Mouse (Mus musculus): ENCODE results near the gene Tollip. TPM values are rescaled to one million over a fixed set of nuclear protein-coding genes. Genes with fewer than 3 reads are reported as not detected.

The Tollip gene
- 10 to 100 TPM; 57.0 to 57.8 TPM for total RNA-seq (2021)
- long read RNA-seq, experiment 1, transcript Tollip-203 (7 exons, 1,892 nt): minor isoform, 8 of 95 reads
- long read RNA-seq, experiment 1, transcript Tollip-201 (6 exons, 3,788 nt): major isoform, 75 of 95 reads
- long read RNA-seq, experiment 1, partial matches to known transcripts: 4 of 95 reads
- long read RNA-seq, experiment 1, other reads (novel, unspliced or antisense): 8 of 95 reads
- long read RNA-seq, experiment 2, transcript Tollip-203 (7 exons, 1,892 nt): minor isoform, 10 of 148 reads
- long read RNA-seq, experiment 2, transcript Tollip-201 (6 exons, 3,788 nt): major isoform, 88 of 148 reads
- long read RNA-seq, experiment 2, partial matches to known transcripts: 48 of 148 reads
- long read RNA-seq, experiment 2, other reads (novel, unspliced or antisense): 2 of 148 reads

DNA sequence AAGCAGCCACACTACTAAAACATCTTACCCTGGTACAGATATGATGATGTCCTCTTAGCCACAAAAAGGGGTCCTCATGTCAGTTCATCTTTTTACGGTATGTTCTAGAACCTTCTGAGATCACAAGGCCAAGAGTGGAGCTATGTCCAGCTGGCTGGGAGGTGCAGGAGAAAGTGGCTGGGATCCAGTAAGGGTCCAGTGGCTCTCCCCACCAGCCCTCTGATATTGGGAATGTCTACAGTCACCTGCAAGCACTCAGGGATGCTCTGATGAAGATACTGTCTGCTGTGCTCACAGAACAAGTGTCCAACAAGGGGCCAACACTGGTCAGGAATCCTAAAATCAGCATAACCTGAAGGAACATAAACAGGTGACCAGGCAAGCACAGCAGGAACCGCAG, at the start of gene Tollip:
TSS of gene Tollip (minus strand) at position 101 of the 400 bp plus-strand sequence.
- no peak for DNase-seq (ENCODE audit: low spot score in 2 of 2)

DNA sequence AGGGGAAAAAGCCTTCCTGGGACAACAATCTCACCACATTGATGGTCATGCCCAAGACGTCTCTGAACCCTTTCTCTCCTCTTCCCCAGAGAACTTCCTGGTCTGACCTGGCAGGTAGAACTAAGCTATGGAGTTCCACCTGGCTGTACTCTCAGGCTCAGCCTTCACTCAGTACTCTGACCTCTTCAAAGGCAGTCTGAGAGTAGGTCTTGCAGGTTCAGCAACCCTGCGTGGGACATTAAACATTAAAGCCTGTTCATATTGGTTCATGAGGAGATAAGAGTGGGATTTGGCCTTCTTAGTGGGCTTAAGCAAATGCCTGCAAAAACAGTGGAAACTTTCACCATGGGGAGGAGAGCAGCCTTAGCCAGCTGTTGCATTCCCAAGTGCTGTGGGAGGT, 48.0 kb upstream of the Tollip start:
- no peak for DNase-seq (ENCODE audit: low spot score in 2 of 2)

DNA sequence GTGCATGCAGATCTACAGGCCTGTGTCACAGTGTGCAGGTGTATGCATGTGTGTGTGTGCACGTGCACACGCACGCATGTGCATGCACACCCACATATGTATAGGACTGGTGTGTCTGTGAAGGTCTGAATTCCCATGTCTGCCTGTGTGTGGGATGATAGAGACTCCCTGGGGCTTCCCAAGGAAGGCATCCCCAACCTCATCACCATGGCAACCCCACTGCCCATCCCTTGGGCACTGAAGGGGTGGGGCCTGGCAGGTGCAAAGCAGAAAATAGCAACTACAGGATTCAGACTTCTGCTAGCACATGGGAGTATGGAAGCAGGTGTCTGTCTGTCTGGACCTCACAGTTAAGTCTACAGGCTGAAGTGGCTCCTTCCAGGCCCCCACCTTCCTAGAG, 44.2 kb upstream of the Tollip start:
- no peak for DNase-seq (ENCODE audit: low spot score in 2 of 2)

DNA sequence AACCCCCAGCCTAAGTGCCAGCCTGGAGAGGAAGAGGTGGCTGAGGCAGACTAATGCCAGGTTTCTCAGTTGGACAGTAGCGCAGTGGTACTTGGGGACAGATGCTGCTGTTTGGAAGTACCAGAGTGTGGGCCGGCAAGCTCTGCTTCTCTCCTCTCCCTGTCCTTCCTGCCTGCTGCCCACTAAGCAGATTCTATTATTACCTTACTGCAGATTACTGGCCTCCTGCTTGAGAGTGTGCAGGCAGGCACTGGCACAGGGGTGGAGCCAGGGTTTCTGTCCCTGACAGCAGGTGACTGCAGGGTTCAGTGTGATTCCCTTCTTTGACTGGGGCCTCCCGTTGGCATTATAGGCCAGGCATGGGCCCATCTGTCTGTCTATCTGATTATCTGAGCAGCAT, 43.2 kb upstream of the Tollip start:
- no peak for DNase-seq (ENCODE audit: low spot score in 2 of 2)

DNA sequence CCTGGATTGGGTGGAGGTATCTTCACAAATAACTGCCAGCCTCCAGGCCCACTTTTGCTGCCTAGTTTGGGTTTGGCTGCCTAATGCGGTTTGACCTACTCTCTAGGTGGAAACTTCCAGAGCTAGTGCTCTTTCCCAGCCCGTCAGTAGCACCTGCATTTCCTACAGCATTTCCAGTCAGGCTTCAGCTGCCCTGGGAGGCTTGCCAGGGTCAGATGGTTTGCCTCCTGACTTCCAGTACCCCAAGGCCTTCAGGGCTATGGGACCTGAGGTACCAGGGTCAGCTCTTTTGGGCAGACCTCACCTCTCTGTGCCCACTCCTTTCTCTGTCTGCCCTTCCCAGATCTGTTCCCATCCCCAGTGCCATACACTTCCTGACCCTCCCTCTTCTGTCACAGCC, 42.6 kb upstream of the Tollip start:
- DNase-seq (ENCODE audit: low spot score in 2 of 2): no peak

DNA sequence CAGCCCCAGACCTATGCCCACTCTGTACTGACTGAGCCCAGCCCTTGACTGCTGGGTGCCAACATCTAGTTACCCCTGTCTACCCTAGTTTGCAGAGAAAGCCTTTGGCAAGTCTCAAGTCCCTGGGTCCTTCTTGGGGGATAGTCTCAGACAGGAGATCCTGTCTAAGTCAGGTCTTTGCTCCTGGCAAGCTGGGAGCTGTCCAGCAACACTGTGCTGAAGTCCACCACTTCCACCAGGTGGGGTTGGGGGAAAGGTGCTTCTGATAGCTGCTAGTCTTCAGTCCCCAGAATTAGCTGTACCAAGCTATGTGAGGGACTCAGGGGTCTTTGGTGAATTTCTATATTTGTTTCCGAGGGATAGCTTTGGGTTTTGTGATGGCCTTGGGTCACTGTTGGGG, 40.8 kb upstream of the Tollip start:
- no peak for DNase-seq (ENCODE audit: low spot score in 2 of 2)

DNA sequence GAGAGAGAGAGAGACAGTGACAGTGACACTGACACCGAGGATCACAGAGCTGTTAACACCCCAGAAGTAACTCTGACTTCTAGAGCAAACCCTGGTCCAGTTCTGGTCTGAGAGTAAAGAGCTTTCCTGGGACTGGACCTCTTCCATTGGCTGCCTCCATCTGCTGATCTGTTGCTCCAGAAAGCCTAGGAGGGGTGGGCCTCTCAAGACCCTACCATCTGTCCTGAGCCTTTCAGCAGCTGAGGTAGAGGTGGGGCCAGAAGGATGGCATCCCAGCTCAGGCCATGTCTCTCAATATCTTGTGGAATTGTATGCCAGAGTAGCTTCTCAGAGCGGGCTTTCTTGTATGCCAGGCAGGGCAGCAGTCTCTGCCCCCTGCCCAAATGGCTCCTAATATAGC, 39.9 kb upstream of the Tollip start:
- no peak for DNase-seq (ENCODE audit: low spot score in 2 of 2)

DNA sequence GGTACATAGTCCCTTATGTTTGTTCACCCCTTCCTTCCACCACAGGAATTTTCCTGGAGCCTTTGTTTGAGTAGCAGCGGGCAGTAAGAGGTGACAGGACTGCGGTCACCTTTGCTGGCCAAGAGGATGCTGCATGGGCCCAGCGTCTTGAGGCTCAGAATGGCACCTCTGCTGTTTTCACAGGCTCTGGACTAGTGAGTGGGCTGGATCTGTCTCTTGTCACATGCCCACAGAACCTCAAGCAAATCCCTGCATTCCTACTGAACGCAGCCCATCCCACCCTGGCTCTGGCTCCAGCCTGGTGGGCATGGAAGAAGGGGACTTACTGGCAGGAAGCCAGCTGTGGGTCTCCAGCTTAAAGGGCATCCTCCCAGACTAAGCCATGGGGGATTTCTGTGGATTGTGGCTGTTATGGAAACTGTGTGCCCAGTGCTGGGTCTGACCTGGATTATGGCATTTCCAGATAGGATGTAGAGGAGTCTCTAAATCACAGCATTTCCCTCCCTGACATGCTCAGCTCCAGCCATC, 39.3 kb upstream of the Tollip start:
- no peak for DNase-seq (ENCODE audit: low spot score in 2 of 2)

DNA sequence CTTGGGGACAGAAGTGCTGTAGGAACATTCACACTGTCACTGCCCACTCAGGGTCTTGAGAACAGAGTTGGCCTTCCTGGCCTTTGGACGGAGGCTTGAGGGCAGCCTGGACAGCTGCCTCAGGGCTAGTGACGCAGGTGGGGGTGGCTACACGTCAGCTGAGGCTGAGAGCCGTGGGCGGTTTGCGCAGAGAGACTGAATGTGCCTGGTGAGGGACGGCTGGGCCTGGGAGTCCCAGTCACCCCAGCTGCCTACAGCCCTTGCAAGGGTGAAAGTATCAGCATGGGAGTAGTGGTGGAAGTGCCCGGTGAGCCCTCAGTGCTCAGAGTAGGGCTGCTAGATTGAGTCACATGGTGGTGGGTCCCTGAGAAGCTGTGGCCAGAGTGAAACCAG, 37.9 kb upstream of the Tollip start:
- DNase-seq (ENCODE audit: low spot score in 2 of 2): no peak

DNA sequence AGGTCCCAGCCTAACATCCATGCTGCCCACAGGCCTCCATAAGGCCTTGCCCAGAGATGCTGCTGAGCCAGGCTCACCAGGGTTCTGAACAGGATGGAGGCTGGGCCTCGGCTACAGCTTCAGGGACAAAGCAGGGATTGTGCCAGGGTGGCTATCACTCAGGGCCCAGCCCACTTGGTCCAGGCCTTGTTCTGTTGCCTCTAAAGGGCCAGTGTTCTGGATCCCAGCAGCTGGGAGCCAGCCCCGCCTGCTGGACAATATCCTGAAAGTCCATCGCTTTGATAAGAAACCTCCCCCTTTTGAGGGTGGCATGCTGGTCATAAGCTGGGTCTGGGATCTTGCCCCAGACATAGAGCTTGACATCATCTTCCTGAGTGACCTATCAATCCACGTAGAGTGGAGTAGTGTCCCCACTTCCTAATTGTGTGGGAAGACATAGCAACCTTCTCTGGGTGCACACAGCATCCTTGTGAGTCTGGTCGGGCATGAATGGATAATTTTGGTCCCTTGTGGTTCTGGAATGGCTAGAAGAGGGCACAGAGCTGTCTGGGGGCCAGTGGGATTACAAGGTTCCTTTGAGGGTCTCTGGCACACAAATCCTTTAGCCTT, 37.4 kb upstream of the Tollip start:
- no peak for DNase-seq (ENCODE audit: low spot score in 2 of 2)

DNA sequence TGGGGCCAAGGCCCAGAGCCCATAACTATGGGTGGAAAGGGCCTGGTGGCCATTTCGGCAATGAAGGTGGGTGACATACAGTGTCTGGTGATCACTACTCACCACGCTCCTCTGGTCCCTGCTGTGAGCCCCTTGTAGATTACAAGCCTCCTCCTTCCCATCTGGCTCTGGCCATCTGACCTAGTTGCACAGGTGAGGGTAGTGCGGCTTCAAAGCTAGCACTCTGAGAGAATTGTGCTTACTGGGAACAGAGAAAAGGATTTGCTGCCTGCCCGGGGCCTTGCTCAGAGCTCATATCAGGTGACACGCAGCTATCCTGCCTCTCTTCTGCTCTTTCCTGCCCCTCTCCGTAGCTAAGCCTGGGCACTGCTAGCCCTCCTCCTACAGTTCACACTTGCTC, 35.3 kb upstream of the Tollip start:
- no peak for DNase-seq (ENCODE audit: low spot score in 2 of 2)

DNA sequence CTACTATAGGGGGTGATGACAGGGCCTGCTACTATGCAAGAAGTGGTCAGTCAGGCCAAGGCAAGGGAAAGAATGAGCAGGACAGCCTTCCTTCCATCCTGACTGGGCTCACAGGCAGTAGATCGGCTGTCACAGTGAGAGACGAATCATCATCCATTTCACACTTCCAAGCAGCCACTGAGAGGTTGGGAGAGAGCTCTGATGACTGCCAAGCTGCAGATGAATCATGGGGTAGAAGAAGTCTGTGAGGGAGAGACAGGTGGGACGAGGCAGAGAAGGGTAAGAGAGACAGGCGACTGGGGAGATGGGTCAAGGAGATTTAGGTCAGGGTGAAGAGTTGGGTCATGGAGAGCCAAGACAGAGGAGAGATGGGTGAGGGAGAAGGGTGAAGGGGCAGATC, 34.6 kb upstream of the Tollip start:
- DNase-seq (ENCODE audit: low spot score in 2 of 2): no peak

DNA sequence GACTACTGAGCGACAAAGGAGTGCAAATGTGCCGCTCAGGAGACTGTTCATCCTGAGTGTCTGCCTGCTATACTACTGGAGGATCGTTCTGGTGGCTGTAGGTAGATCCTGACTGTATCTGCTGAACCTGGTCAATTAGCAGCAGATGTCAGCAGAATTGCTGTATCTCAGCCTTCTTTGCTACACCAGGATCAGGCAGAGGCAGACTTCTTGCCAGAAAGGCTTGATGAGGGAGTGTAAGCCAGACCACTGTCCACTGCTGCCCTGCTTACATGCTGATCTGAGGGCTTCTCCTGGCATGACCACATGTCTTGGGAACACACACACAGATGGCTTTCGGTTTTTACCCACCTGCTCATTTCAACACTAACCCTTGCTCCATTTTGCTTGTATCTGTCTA, 33.5 kb upstream of the Tollip start:
- DNase-seq (ENCODE audit: low spot score in 2 of 2): no peak

DNA sequence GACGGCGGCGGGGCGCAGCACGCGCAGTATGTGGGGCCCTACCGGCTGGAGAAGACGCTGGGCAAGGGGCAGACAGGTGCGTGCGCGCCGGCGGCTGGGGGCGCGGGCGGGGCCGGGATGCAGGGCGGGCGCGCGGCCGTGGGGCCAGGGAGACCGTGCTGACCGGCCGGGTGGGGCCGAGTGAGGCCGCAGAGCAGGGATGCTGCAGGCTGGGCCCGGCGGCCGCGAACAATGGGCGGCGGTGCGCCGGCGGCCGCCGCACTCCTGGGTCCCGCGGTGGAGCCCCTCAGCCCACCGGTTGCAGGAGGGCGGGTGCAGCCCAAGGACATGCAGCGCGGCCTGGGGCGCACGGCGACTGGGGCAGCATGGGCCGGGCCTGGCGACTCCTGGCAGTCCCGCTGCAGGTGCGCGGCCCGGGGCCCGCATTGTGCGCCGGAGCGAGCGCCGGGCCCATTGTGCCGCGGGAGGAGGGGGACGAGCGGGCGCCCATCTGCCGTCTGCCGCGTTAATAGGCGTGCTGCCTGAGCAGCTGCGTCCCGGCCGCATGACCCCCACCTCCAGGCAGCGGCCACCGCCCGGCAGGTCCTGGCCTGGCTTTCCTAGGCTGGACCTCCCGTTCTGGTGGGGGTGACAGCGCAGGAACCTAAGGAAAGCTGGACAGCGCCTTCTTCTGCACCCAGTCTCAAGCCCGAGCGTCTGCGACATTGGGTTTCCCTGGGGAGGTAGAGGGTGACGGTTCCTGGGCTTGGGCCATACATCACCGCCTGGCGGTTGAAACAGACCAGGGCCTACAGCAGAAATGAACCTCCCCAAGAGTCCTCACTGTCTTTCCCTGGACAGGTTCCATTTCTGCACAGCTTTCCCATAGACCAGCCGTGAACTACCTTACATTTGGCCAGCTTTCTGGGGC, 32.1 kb upstream of the Tollip start:
- peak in 1 of 2 experiments; percentile 35 for DNase-seq (ENCODE audit: low spot score in 2 of 2)

DNA sequence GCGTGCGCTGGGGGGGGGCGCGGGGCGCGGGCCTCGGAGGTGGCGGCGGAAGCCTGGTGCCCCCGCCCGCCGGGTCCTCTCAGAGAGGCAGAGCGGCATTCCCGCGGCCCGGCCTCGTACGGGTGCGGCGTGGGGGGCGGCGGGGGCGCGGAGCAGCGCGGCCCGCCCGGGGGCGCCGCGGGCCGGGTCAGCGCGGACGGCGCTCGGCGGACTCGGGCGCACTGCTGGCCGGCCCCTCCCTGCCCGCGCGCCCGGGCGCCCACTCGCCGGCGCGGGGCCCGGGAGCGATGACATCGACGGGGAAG, 31.4 kb upstream of the Tollip start:
- DNase-seq (ENCODE audit: low spot score in 2 of 2): no peak

DNA sequence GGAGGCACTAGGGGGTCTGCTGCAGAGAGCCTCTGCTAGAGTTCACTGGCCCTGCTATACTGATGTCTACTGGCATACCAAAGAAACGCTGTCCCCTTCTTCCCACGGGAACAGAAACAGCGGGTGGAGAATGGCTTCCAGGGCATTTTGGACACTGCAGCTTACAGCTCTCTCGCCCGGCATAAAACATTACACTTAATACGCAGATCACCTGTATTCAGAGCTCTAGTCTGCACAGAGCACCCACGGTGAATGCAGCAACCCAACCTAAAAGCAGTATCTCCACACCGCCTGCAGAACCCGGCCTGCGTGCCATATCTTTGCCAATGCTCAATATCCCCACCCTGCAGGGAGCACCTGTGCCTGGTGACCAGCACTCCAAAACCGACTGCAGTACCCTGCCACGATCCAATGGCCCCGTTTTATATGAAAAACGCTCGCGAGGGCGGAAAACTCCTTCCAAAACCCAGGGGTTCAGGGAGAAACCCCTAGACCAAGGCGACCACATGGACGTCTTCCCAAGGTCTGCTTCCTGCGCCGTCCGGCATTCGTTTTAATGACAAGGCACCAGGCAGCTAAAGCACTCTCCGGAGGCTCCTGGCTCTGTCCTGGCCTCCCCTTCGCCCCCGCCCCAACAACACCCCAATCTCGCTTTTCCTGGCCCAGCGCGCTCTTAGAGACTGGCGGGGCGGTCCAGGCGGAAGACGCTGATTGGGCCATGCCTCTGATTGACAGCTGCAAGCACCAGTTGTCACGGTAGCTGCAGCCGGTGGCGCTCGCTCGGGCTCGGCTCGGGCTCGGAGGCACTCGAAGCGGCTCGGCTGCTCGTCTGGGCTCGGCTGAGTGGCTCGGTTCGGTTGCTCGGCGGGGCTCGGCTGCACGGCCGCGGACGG, 30.8 kb upstream of the Tollip start, which contains the start of gene Brsk2:
TSS of gene Brsk2 (plus strand) at position 846 of the 893 bp plus-strand sequence.
- peak; percentile 91 to 93 for DNase-seq (ENCODE audit: low spot score in 2 of 2)

DNA sequence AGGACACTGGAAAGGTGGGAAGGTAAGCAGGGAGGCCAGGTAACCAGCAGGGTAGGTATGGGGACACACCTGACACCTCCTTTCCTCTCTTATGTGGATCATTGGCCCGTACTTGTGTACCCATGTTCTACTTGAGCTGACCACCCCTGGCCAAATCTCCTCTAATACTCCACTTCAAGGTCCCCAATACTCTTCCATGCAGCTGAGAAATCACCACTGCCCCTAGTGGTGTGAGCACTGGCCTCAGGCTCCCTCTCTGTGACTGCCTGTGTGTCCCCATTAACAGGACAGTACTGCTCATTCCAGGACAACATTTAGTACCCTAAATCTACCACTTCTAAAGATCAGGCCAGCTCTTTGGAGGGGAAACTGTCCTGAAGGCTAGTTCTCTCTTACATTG, 29.7 kb upstream of the Tollip start:
- no peak for DNase-seq (ENCODE audit: low spot score in 2 of 2)

DNA sequence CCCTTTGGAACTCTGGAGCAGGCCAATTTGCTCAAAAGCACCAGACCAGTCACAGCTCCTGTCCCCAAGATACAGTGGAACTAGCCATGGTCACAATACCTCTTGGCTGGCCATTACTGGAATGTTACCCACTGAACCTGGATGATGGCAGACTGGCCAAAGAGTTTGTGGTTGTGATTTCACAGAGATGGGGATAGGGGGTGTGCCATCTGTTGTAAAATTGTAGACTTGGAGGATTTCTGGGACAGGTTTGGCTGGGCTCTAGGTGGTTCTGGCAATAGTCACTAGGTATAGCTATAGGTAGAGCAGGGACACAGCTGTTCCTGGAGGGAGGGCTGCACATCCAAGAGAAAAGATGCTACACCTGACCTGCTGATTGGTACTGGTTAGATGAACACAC, 29.2 kb upstream of the Tollip start:
- DNase-seq (ENCODE audit: low spot score in 2 of 2): no peak

DNA sequence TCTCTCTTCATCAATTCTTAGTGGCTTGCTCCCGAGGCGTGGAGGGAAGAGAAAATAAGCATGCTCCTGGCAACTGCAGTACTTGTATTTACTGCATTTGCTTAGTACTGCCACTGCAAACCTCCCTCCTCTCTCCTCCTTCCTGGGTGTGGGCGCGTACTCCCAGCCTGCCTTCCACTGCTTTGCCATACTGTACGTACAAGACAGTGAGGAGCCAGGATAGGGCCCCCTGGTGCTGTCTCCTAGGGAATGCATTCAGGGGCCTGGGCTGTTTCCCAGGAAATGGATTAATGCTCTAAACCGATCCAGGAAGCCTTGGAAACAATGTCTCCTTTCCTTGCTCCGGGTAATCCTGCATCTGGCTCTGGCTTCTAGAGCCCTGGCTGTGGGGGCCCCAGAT, 27.6 kb upstream of the Tollip start:
- no peak for DNase-seq (ENCODE audit: low spot score in 2 of 2)

DNA sequence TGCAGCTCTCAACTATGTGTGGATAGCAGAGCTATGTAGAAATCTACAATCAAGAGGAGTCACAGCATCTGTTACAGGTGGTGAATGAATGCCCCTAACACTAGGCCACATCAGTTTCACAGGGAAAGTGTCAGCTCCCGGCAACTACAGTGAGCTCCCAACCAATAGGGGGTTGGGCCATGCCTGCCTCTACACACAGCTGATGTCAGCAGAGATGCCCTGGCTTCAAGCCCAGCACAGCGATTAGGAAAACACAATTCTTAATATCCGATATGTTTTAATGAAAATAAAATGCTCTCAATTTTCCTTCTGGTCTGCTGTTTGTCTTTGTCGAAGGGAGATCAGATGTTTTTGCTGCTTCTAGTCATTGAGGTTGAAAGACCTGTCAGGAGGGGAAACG, 25.1 kb upstream of the Tollip start:
- no peak for DNase-seq (ENCODE audit: low spot score in 2 of 2)

DNA sequence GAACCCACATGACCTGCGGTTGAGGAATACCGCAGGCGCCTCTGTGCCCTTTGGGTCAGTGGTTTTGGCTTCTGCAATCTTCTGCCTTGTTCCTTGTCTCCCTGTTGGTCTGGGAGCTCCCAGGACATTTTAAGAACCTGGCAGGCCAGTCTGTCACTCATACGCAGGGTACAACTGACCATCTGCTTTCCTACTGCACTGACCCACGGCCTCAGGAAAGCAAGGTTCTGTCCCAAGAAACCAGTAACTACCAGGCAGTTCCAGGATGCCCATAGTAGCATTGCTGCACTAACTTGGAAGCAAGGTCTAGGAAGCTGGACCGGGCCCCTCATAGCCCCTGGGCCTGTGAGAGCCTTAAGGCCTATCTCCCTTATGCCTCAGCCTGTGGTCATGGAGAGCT, 16.6 kb upstream of the Tollip start:
- DNase-seq (ENCODE audit: low spot score in 2 of 2): no peak
